Mouse (Mus musculus) intestine, embryonic 15.5 days (tissue): ENCODE measurements around the gene Pdk1. TPM values are rescaled to one million over a fixed set of nuclear protein-coding genes. Genes with fewer than 3 reads are reported as not detected.

Experiments
- ATAC-seq: fragments of 200-750 bp; cut with Nextera tagmentation; 2 replicates; pipeline ENCODE4 v1.8.0; 2017; ENCODE audit warnings: moderate TSS enrichment, moderate library complexity
- H3K27ac ChIP-seq: fragments of 300-500 bp; sonication (generic); 2 replicates; pipeline ENCODE4 v1.5.1; 2015; ENCODE audit warnings: mild to moderate bottlenecking, inconsistent platforms
- H3K27me3 ChIP-seq: fragments of 300-500 bp; sonication (generic); replicated peaks from 2 replicates; pipeline ENCODE4 v1.6.1; 2015; ENCODE audit warnings: inconsistent platforms
- H3K36me3 ChIP-seq: fragments of 300-500 bp; sonication (generic); 2 replicates; pipeline ENCODE4 v1.6.1; 2015; ENCODE audit warnings: inconsistent platforms
- H3K4me1 ChIP-seq: fragments of 300-500 bp; sonication (generic); replicated peaks from 2 replicates; pipeline ENCODE4 v1.6.1; 2015; ENCODE audit warnings: inconsistent platforms
- H3K4me2 ChIP-seq: fragments of 300-500 bp; sonication (generic); replicated peaks from 2 replicates; pipeline ENCODE4 v1.6.1; 2015; ENCODE audit warnings: mild to moderate bottlenecking, inconsistent platforms
- H3K4me3 ChIP-seq: fragments of 300-500 bp; sonication (generic); replicated peaks from 2 replicates; pipeline ENCODE4 v1.5.1; 2015; ENCODE audit warnings: inconsistent platforms
- H3K9ac ChIP-seq: fragments of 300-500 bp; sonication (generic); 2 replicates; pipeline ENCODE4 v1.6.1; 2015; ENCODE audit warnings: inconsistent platforms
- H3K9me3 ChIP-seq: fragments of 300-500 bp; sonication (generic); 2 replicates; pipeline ENCODE4 v1.6.1; 2016; ENCODE audit warnings: inconsistent platforms
- WGBS: fragments of 180-500 bp; shearing (Covaris S2); methylation state at CpG from one replicate; pipeline ENCODE4 v1.1.7; 2015; 5-methylcytosine and 5-hydroxymethylcytosine counted together
- polyA plus RNA-seq: library from polyadenylated mRNA; unstranded; fragments of >200 nt; fragmentation: Nextera tagmentation; extraction: Ambion mirVana; gene quantifications from 2 replicates; pipeline ENCODE4 v1.2.1, GENCODE M21; 2015

The Pdk1 gene
- polyA plus RNA-seq, 1 experiment from 2014 or later, result 78.3 TPM

DNA sequence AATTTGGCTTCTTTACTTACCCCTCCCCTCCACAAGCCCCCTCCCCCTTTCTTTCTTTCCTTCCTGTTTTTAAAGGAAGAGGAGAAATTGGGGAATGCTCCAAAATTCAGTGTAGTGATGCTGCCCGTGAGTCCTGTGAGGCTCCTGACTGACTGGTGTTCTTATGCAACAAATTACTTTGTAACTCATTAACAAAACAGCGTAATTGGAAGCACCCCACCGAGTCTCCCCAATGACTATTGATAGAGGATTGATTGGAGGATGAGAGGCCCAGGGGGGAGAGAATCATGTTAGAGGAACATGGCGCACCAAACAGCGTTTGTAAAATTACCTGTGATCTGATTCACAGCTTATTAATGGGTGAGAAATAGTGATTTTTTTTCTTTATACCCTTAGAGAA, 17.9 kb upstream of the Pdk1 start:
- Histone ChIP-seq H3K36me3 (no peaks in the 10 kb centered on the region), H3K9me3 (no peaks in the 10 kb centered on the region), H3K4me1 (no peaks in the 10 kb centered on the region), H3K9ac (no peak overlapping the region), H3K27me3 (no peaks in the 10 kb centered on the region), H3K4me3 (no peak overlapping the region), H3K4me2 (no peak overlapping the region), H3K27ac (no peak overlapping the region)
- 74% methylated on average over 5 of the region's 5 CpGs for WGBS
- ATAC-seq, result no peak

DNA sequence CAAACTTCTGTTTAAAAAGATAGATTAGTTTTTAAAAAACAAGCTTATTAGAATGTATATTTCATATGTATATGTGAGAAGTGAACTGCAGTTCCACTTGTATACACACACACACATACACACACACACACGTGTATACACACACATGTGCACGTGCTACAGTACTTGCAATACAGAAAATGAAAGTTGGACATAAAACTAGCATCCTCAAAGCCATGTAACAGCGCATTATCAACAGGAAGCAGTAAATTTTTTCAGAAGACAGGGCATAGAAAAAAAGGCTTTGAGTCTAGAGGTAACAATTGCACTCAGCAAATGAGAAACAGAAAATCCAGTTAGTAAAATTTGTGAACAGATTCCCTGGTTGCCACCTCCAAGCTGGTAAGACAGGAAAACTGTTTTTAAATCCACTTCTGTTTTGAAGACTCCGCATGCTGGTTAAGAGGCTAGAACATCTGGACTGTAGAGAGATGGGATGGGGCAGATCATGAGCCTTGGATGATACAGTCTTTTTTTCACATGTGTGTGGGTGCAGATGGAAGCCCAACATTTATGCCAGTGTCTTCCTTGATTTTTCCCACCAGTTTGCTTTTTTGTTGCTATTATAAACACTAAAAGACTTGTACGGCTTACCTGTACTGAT, 9.4 kb upstream of the Pdk1 start:
- Histone ChIP-seq H3K4me2 (no peak overlapping the region), H3K9ac (no peak overlapping the region), H3K9me3 (no peaks in the 10 kb centered on the region), H3K27me3 (no peaks in the 10 kb centered on the region), H3K36me3 (no peaks in the 10 kb centered on the region), H3K4me1 (0 out of 2 replicates have a peak, but pooled peaks cover 3% of the 10 kb centered on the region), H3K27ac (no peak overlapping the region), H3K4me3 (no peak overlapping the region)
- WGBS, result 78% methylated on average over 5 of the region's 5 CpGs
- no peak for ATAC-seq

DNA sequence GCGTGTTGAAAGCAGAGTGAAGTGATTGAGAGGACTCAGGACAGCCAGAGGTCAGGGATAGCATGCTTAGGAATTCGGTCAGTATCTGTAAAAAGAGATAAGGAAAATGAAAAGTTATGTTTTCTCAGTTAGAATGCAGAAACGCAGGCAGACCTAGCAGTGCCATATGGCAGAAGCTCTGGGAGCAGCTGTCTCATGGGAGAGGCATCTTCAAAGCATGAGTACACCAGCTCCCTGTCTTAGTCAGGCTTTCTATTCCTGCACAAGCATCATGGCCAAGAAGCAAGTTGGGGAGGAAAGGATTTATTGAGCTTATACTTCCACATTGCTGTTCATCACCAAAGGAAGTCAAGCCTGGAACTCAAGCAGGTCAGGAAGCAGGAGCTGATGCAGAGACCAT, 8.0 kb upstream of the Pdk1 start:
- H3K27ac ChIP-seq, result no peak overlapping the region
- no peak overlapping the region for H3K4me3 ChIP-seq
- WGBS, result 36% methylated on average over 3 of the region's 3 CpGs
- H3K4me2 ChIP-seq, result no peak overlapping the region
- 0 out of 2 replicates have a peak, but pooled peaks cover 3% of the 10 kb centered on the region for H3K4me1 ChIP-seq
- no peak overlapping the region for H3K9ac ChIP-seq
- no peak for ATAC-seq
- no peaks in the 10 kb centered on the region for H3K27me3 ChIP-seq
- H3K9me3 ChIP-seq, result no peaks in the 10 kb centered on the region
- no peaks in the 10 kb centered on the region for H3K36me3 ChIP-seq

DNA sequence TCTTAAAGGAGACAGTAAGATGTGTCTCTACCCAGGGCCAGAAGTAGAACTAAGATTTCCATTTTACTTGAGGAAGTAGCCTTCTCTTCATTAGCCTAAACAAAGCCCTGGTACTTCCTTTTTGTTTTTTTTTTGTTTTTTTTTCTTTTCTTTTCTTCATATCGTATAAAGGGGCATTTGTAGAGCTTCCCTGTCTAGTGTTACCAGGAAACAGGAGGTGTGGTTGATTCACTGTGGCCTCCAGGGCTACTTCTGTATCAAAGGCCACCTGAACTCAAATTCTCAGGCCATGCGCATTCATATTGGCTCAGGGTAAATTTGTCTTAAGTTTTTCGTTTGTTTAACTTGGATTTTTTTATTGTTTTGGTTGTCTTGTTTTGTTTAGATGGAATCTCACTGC, 7.1 kb upstream of the Pdk1 start:
- no peak for ATAC-seq
- no peak overlapping the region for H3K9ac ChIP-seq
- H3K27ac ChIP-seq, result no peak overlapping the region
- H3K27me3 ChIP-seq, result no peaks in the 10 kb centered on the region
- no peak overlapping the region for H3K4me3 ChIP-seq
- H3K36me3 ChIP-seq, result no peaks in the 10 kb centered on the region
- no peaks in the 10 kb centered on the region for H3K9me3 ChIP-seq
- H3K4me2 ChIP-seq, result no peak overlapping the region
- WGBS, result 63% methylated on average over 3 of the region's 3 CpGs
- H3K4me1 ChIP-seq, result 0 out of 2 replicates have a peak, but pooled peaks cover 3% of the 10 kb centered on the region

DNA sequence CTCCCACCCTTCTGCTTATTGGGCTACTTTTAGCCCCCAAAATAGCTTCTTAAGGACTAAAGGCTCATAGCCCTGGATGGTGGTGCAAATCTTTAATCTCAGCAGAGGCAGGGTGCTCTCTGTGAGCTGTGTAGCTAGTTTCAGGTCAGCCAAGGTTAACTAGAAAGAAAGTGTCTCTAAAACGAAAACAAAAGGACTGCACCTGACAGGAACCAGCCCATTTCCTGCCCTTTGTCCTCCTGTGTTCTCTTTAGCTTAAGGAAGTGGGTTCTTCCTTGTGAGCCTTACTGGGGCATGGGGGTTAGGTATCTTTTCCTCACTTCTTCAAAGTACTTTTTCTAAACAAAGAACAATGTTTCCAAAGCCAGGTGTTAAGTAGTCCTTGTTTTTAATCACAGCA, 6.5 kb upstream of the Pdk1 start:
- Histone ChIP-seq H3K27ac (no peak overlapping the region), H3K9me3 (no peaks in the 10 kb centered on the region), H3K9ac (no peak overlapping the region), H3K4me1 (0 out of 2 replicates have a peak, but pooled peaks cover 3% of the 10 kb centered on the region), H3K4me2 (no peak overlapping the region), H3K36me3 (no peaks in the 10 kb centered on the region), H3K4me3 (no peak overlapping the region), H3K27me3 (no peaks in the 10 kb centered on the region)
- WGBS, result 45% methylated on average over 1 of the region's 1 CpGs
- no peak for ATAC-seq

DNA sequence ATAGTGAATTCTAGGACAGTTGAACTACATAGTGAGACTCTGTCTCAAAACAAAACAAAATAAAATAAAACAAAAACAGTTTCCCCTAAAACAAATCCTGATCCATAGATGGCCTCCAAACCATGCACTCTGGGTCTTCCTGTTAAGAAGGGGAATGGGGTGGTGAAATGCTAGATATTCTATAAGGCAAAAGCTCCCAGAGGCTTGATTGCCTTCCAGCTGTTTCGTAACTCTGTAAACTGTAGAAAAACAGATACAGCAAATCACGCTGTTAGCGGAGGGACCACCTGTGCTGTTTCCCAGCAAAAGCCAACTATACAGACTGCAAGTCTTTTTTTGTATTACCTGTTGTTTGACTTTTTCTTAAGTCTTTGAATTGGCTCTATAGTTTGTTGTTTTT, 6.0 kb upstream of the Pdk1 start:
- no peak overlapping the region for H3K27ac ChIP-seq
- no peak overlapping the region for H3K4me2 ChIP-seq
- no peaks in the 10 kb centered on the region for H3K27me3 ChIP-seq
- 62% methylated on average over 3 of the region's 3 CpGs for WGBS
- H3K4me1 ChIP-seq, result 0 out of 2 replicates have a peak, but pooled peaks cover 3% of the 10 kb centered on the region
- ATAC-seq, result no peak
- no peak overlapping the region for H3K9ac ChIP-seq
- no peaks in the 10 kb centered on the region for H3K36me3 ChIP-seq
- no peaks in the 10 kb centered on the region for H3K9me3 ChIP-seq
- H3K4me3 ChIP-seq, result no peak overlapping the region

DNA sequence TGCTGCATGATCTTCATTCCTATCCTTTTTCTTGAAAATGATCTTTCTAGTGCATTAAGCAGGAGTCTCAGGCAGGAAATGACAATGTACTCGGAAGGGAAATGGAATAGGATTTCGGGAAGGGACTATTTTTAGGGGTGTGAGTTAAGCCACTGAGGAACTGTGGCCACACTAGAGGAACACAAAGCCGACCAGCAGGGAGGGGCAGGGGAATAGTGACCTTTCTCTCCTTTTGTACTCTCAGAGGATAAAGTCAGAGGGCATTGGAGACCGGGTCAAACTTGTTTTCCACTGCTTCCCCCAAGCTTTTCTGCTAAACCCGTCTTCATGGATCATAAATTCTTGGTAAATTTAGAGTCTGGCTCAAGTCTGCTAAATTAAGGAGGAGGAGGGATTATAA, 5.5 kb upstream of the Pdk1 start:
- no peaks in the 10 kb centered on the region for H3K27me3 ChIP-seq
- H3K4me1 ChIP-seq, result 0 out of 2 replicates have a peak, but pooled peaks cover 3% of the 10 kb centered on the region
- 36% methylated on average over 5 of the region's 5 CpGs for WGBS
- no peak overlapping the region for H3K4me2 ChIP-seq
- H3K27ac ChIP-seq, result no peak overlapping the region
- ATAC-seq, result no peak
- H3K36me3 ChIP-seq, result no peaks in the 10 kb centered on the region
- H3K4me3 ChIP-seq, result no peak overlapping the region
- no peaks in the 10 kb centered on the region for H3K9me3 ChIP-seq
- H3K9ac ChIP-seq, result no peak overlapping the region

DNA sequence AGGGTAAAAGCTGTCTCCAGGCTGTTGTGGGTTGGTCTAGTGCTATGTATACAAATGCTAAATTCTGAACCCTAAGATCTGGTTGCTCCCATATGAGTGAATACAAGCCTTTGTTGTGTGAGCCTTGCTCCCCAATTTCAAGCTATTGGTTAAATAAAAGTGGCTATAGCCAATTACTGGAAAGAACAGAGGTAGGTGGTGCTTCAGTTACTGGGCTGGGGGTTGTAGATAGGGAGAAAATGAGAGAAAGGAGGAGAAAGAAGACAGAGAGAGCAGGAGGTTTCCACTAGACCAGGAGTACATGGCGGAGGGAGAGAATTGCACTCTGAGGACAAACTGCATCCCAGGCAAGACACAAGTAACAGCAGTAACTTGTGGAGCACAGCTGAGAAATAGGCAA, 4.8 kb upstream of the Pdk1 start:
- H3K27me3 ChIP-seq, result no peaks in the 10 kb centered on the region
- no peak overlapping the region for H3K27ac ChIP-seq
- no peak overlapping the region for H3K4me2 ChIP-seq
- no peak overlapping the region for H3K4me3 ChIP-seq
- WGBS, result 90% methylated on average over 1 of the region's 1 CpGs
- 0 out of 2 replicates have a peak, but pooled peaks cover 3% of the 10 kb centered on the region for H3K4me1 ChIP-seq
- no peak for ATAC-seq
- H3K36me3 ChIP-seq, result no peaks in the 10 kb centered on the region
- no peak overlapping the region for H3K9ac ChIP-seq
- H3K9me3 ChIP-seq, result no peaks in the 10 kb centered on the region

DNA sequence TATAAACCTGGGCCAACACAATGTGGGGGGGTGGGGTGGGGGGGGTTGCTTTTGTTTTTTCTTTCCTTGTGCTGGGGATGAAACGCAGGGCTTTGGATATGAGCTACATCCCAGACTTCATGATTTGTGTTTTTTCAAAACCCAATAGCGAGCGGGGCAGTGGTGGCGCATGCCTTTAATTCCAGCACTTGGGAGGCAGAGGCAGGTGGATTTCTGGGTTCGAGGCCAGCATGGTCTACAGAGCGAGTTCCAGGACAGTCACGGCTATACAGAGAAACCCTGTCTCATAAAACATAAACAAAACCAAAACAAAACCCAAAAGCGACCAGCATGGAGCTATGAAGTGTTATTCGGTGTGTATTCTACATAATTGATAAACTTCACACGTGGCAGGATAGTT, 883 bp upstream of the Pdk1 start:
- H3K27ac ChIP-seq, result 0 out of 2 replicates have a peak overlapping the region, but pooled peaks have one; percentile 98
- no peaks in the 10 kb centered on the region for H3K9me3 ChIP-seq
- H3K27me3 ChIP-seq, result no peaks in the 10 kb centered on the region
- ATAC-seq, result no peak
- no peaks in the 10 kb centered on the region for H3K36me3 ChIP-seq
- H3K4me1 ChIP-seq, result no peaks in the 10 kb centered on the region
- H3K4me3 ChIP-seq, result peak overlapping the region; percentile 87; the same call in 1 of the 2 replicates
- peak overlapping the region; percentile 92 for H3K4me2 ChIP-seq
- 74% methylated on average over 10 of the region's 10 CpGs for WGBS
- H3K9ac ChIP-seq, result no peak overlapping the region

DNA sequence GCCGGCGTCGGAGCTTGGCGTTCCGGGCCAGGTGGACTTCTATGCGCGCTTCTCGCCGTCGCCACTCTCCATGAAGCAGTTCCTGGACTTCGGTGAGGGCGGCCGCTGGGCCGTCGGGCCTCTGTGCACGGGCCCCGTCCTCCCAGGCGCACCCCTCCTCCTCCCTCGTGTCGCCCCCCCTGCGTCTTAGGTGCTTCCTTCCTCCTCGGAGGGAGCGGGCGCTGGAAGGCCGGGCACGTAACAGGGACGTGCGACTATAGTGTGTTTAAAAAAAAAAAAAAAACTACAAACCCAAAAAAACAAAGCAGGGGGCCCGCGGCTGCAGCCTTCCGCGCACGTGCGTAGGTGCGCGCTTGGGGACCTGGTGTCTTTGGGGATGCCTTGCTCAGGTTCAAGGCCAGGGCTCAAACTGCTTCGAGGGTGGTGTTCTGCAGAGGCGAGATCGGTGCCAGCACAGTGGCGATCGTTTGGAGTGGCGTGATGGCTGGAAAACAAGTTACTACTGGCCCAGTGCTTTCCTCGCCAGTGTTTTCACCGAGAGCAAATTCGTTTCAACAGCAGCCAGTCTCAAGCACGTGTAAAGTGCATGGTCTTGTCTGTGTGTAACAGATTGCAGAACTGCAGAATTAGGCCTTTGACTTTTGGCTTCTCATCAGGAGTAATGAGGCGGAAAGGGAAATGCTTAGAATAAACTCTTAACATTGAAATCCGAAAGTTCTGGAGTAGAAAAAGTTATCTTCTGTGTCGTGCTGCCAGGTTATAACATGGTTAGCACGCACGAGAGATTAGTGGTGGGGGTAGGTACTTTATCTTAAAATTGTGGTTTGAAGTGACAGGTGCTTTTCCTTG, 674 bp downstream of the Pdk1 start:
- Histone ChIP-seq H3K4me2 (peak overlapping the region; percentile 92), H3K9me3 (no peaks in the 10 kb centered on the region), H3K4me3 (peak overlapping the region; percentile 87), H3K27ac (peak overlapping the region; percentile 98), H3K27me3 (no peaks in the 10 kb centered on the region), H3K36me3 (no peaks in the 10 kb centered on the region), H3K9ac (peak overlapping the region; percentile 97), H3K4me1 (no peaks in the 10 kb centered on the region)
- ATAC-seq, result peak; percentile 80
- 3% methylated on average over 47 of the region's 51 CpGs for WGBS

DNA sequence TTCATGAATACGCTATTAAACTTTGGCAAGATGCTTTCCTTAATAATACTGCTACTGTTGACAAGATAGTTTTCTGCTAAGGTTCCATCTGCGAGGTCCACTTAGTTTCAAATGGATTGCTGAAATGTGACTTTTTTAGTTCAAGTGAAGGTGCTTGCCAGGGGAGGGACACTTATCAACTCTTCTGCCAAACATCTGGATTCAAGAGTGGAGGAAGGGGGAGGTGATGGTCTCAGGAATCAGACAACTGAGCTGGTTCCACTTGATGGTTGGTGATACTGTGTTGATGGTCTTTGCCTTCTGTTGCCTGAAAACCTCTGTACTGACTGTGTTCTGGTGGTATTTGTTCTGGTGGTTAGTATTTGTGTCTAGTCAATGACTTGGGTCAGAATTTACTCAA, 1.4 kb downstream of the Pdk1 start:
- H3K36me3 ChIP-seq, result peaks cover 1% of the 10 kb centered on the region; the same call in 1 of the 2 replicates
- peak overlapping the region; percentile 92 for H3K4me2 ChIP-seq
- H3K27ac ChIP-seq, result peak overlapping the region; percentile 98; the same call in 1 of the 2 replicates
- no peak overlapping the region for H3K9ac ChIP-seq
- H3K4me3 ChIP-seq, result peak overlapping the region; percentile 87
- no peaks in the 10 kb centered on the region for H3K9me3 ChIP-seq
- ATAC-seq, result no peak
- 72% methylated on average over 2 of the region's 2 CpGs for WGBS
- no peaks in the 10 kb centered on the region for H3K27me3 ChIP-seq
- H3K4me1 ChIP-seq, result no peaks in the 10 kb centered on the region

DNA sequence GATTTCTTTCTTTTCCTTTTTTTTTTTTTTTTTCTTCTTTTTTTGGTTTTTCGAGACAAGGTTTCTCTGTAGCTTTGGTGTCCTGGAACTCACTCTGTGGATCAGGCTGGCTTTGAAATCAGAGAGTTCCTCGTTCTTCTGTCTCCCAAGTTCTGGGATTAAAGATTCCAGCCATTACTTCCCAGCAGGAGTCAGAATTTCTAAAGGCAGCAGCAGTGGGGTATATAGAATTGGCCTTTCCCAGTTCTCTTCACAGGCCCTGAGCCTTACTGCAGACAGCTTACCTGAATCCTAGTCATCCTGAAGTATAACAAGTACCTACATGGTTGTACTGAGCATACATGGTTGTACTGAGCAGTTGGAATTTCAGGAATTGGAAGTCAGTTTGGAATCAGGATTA, 1.8 kb downstream of the Pdk1 start:
- ATAC-seq, result no peak
- H3K9me3 ChIP-seq, result no peaks in the 10 kb centered on the region
- no peaks in the 10 kb centered on the region for H3K27me3 ChIP-seq
- WGBS, result 61% methylated on average over 2 of the region's 2 CpGs
- peak overlapping the region; percentile 92 for H3K4me2 ChIP-seq
- H3K9ac ChIP-seq, result no peak overlapping the region
- H3K4me3 ChIP-seq, result no peak overlapping the region; the same call in 1 of the 2 replicates
- H3K27ac ChIP-seq, result no peak overlapping the region
- no peaks in the 10 kb centered on the region for H3K4me1 ChIP-seq
- peaks cover 3% of the 10 kb centered on the region; the same call in 1 of the 2 replicates for H3K36me3 ChIP-seq
